Mouse (Mus musculus): ENCODE results near the gene 0610009B22Rik. TPM values are rescaled to one million over a fixed set of nuclear protein-coding genes. Genes with fewer than 3 reads are reported as not detected.
"Not testable (repeated sequence)": the region's sequence is repeated elsewhere in the genome, so short reads cannot be mapped to it uniquely, and the experiment has no call there.

0610009B22Rik gene
- polyA plus RNA-seq, 1 experiment from 2014 or later, result 36.0 TPM

- H3K36me3 ChIP-seq (ENCODE audit: control insufficient read depth, insufficient read depth), result peaks cover 11% of the 10 kb centered on the region
- 85% methylated on average over 3 of the region's 3 CpGs for WGBS (ENCODE audit: insufficient replicate concordance)
- no peak for ATAC-seq (ENCODE audit: low read depth)
Observed at GRCm38 (mm10) chr11:51694984-51695383, 6.3 kb upstream of the 0610009B22Rik start.

GRCm38 (mm10) chr11:51690597-51690996 is 1.9 kb upstream of the 0610009B22Rik start:
- H3K4me1 ChIP-seq (ENCODE audit: control insufficient read depth, low read depth, low read length); H3K27ac ChIP-seq (ENCODE audit: low read length); H3K4me2 ChIP-seq (ENCODE audit: low read depth, low read length); H3K36me3 ChIP-seq (ENCODE audit: control insufficient read depth, insufficient read depth); H3K4me3 ChIP-seq (ENCODE audit: low read depth, low read length); ATAC-seq (ENCODE audit: low read depth); H3K9me3 ChIP-seq (replicated peaks; ENCODE audit: control insufficient read depth, low read length); H3K9ac ChIP-seq (ENCODE audit: low read depth, low read length); H3K27me3 ChIP-seq (ENCODE audit: control insufficient read depth, insufficient read depth, low read depth, low read length): not testable (repeated sequence)
- 75% methylated on average over 1 of the region's 3 CpGs for WGBS (ENCODE audit: insufficient replicate concordance)

More at GRCm38 (mm10) chr11:51694984-51695383, 6.3 kb upstream of the 0610009B22Rik start:
- H3K4me2 ChIP-seq (ENCODE audit: low read depth, low read length), result no peak overlapping the region
- no peak overlapping the region for H3K4me3 ChIP-seq (ENCODE audit: low read depth, low read length)
- no peak overlapping the region for H3K27ac ChIP-seq (ENCODE audit: low read length)
- no peaks in the 10 kb centered on the region for H3K4me1 ChIP-seq (ENCODE audit: control insufficient read depth, low read depth, low read length)
- no peak overlapping the region for H3K9ac ChIP-seq (ENCODE audit: low read depth, low read length)
- no peaks in the 10 kb centered on the region; the same call in 1 of the 2 replicates for H3K27me3 ChIP-seq (ENCODE audit: control insufficient read depth, insufficient read depth, low read depth, low read length)
- H3K9me3 ChIP-seq (replicated peaks; ENCODE audit: control insufficient read depth, low read length), result no peaks in the 10 kb centered on the region

GRCm38 (mm10) chr11:51689343-51689742 is 669 bp upstream of the 0610009B22Rik start:
- 24% methylated on average over 6 of the region's 6 CpGs for WGBS (ENCODE audit: insufficient replicate concordance)
- Histone ChIP-seq H3K36me3 (ENCODE audit: control insufficient read depth, insufficient read depth) (no peaks in the 10 kb centered on the region; the same call in 1 of the 2 replicates), H3K4me2 (ENCODE audit: low read depth, low read length) (peak overlapping the region; percentile 77), H3K27me3 (ENCODE audit: control insufficient read depth, insufficient read depth, low read depth, low read length) (no peaks in the 10 kb centered on the region; the same call in 1 of the 2 replicates), H3K9ac (ENCODE audit: low read depth, low read length) (peak overlapping the region; percentile 75), H3K4me1 (ENCODE audit: control insufficient read depth, low read depth, low read length) (peaks cover 10% of the 10 kb centered on the region), H3K4me3 (ENCODE audit: low read depth, low read length) (peak overlapping the region; percentile 79), H3K9me3 (replicated peaks; ENCODE audit: control insufficient read depth, low read length) (no peaks in the 10 kb centered on the region), H3K27ac (ENCODE audit: low read length) (peak overlapping the region; percentile 91)
- no peak for ATAC-seq (ENCODE audit: low read depth)

- WGBS (ENCODE audit: insufficient replicate concordance), result 36% methylated on average over 8 of the region's 8 CpGs
- H3K9ac ChIP-seq (ENCODE audit: low read depth, low read length), result no peak overlapping the region
- H3K4me3 ChIP-seq (ENCODE audit: low read depth, low read length), result no peak overlapping the region
- no peaks in the 10 kb centered on the region for H3K36me3 ChIP-seq (ENCODE audit: control insufficient read depth, insufficient read depth)
- peak; percentile 19; the same call in 1 of the 2 replicates for ATAC-seq (ENCODE audit: low read depth)
- no peak overlapping the region for H3K27ac ChIP-seq (ENCODE audit: low read length)
- H3K4me1 ChIP-seq (ENCODE audit: control insufficient read depth, low read depth, low read length), result peaks cover 2% of the 10 kb centered on the region; the same call in 1 of the 2 replicates
- H3K4me2 ChIP-seq (ENCODE audit: low read depth, low read length), result no peak overlapping the region
- no peaks in the 10 kb centered on the region for H3K27me3 ChIP-seq (ENCODE audit: control insufficient read depth, insufficient read depth, low read depth, low read length)
- H3K9me3 ChIP-seq (replicated peaks; ENCODE audit: control insufficient read depth, low read length), result no peaks in the 10 kb centered on the region
Observed at GRCm38 (mm10) chr11:51681976-51682374, 6.7 kb downstream of the 0610009B22Rik start.

GRCm38 (mm10) chr11:51681324-51681975 is 7.2 kb downstream of the 0610009B22Rik start:
- H3K27ac ChIP-seq (ENCODE audit: low read length), result no peak overlapping the region
- H3K4me3 ChIP-seq (ENCODE audit: low read depth, low read length), result peak overlapping the region; percentile 31
- peak overlapping the region; percentile 29; the same call in 1 of the 2 replicates for H3K9ac ChIP-seq (ENCODE audit: low read depth, low read length)
- no peaks in the 10 kb centered on the region for H3K9me3 ChIP-seq (replicated peaks; ENCODE audit: control insufficient read depth, low read length)
- H3K4me2 ChIP-seq (ENCODE audit: low read depth, low read length), result peak overlapping the region; percentile 49
- peak; percentile 47; the same call in 1 of the 2 replicates for ATAC-seq (ENCODE audit: low read depth)
- peaks cover 2% of the 10 kb centered on the region; the same call in 1 of the 2 replicates for H3K4me1 ChIP-seq (ENCODE audit: control insufficient read depth, low read depth, low read length)
- WGBS (ENCODE audit: insufficient replicate concordance), result 24% methylated on average over 13 of the region's 13 CpGs
- H3K27me3 ChIP-seq (ENCODE audit: control insufficient read depth, insufficient read depth, low read depth, low read length), result no peaks in the 10 kb centered on the region
- H3K36me3 ChIP-seq (ENCODE audit: control insufficient read depth, insufficient read depth), result no peaks in the 10 kb centered on the region

- Histone ChIP-seq H3K9ac (ENCODE audit: low read depth, low read length) (no peak overlapping the region), H3K27ac (ENCODE audit: low read length) (no peak overlapping the region), H3K36me3 (ENCODE audit: control insufficient read depth, insufficient read depth) (no peaks in the 10 kb centered on the region), H3K4me1 (ENCODE audit: control insufficient read depth, low read depth, low read length) (peaks cover 2% of the 10 kb centered on the region; the same call in 1 of the 2 replicates), H3K9me3 (replicated peaks; ENCODE audit: control insufficient read depth, low read length) (no peaks in the 10 kb centered on the region), H3K4me2 (ENCODE audit: low read depth, low read length) (no peak overlapping the region), H3K27me3 (ENCODE audit: control insufficient read depth, insufficient read depth, low read depth, low read length) (no peaks in the 10 kb centered on the region), H3K4me3 (ENCODE audit: low read depth, low read length) (no peak overlapping the region)
- ATAC-seq (ENCODE audit: low read depth), result no peak
- WGBS (ENCODE audit: insufficient replicate concordance), result 80% methylated on average over 3 of the region's 3 CpGs
Observed at GRCm38 (mm10) chr11:51679466-51679865, 9.2 kb downstream of the 0610009B22Rik start.

DNA sequence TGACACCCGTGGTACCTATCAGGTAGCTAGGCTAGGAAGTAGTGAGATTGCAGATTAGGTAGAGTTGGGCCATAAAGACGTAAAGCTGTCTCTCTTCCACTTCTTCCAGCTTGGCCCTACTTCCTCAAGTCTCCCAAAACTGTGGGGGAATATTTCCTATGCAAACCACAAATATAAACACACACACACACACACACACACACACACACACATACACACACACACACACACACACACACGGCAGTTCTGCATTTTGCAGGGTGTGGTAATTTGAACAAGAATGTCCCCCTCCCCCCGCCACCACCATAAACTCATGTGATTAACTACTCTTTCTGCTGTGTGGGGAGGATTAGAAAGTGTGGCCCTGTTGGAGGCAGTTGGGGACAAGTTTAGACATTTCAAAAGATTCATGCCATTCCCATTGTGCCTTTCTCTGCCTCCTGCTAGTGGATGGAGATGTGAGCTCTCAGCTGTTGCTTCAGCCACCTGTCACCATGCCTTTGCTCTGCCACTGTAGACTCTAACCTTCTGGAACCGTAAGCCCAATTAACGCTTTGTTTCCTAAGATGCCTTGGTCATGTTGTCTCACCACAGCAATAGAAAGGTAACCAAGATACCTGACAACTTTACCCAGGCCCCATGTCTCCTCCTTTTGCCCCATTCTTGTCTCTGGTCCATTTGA is 10.8 kb downstream of the 0610009B22Rik start:
- Histone ChIP-seq H3K4me2 (ENCODE audit: low read depth, low read length) (no peak overlapping the region), H3K4me3 (ENCODE audit: low read depth, low read length) (no peak overlapping the region), H3K36me3 (ENCODE audit: control insufficient read depth, insufficient read depth) (no peaks in the 10 kb centered on the region), H3K27me3 (ENCODE audit: control insufficient read depth, insufficient read depth, low read depth, low read length) (no peaks in the 10 kb centered on the region), H3K27ac (ENCODE audit: low read length) (no peak overlapping the region), H3K4me1 (ENCODE audit: control insufficient read depth, low read depth, low read length) (peaks cover 2% of the 10 kb centered on the region; the same call in 1 of the 2 replicates), H3K9ac (ENCODE audit: low read depth, low read length) (no peak overlapping the region), H3K9me3 (replicated peaks; ENCODE audit: control insufficient read depth, low read length) (no peaks in the 10 kb centered on the region)
- WGBS (ENCODE audit: insufficient replicate concordance), result 38% methylated on average over 6 of the region's 6 CpGs
- no peak for ATAC-seq (ENCODE audit: low read depth)

GRCm38 (mm10) chr11:51675386-51675785 is 13.3 kb downstream of the 0610009B22Rik start:
- Histone ChIP-seq H3K4me1 (ENCODE audit: control insufficient read depth, low read depth, low read length) (no peaks in the 10 kb centered on the region), H3K9ac (ENCODE audit: low read depth, low read length) (no peak overlapping the region), H3K27ac (ENCODE audit: low read length) (no peak overlapping the region), H3K4me3 (ENCODE audit: low read depth, low read length) (no peak overlapping the region), H3K36me3 (ENCODE audit: control insufficient read depth, insufficient read depth) (no peaks in the 10 kb centered on the region), H3K4me2 (ENCODE audit: low read depth, low read length) (no peak overlapping the region), H3K9me3 (replicated peaks; ENCODE audit: control insufficient read depth, low read length) (no peaks in the 10 kb centered on the region), H3K27me3 (ENCODE audit: control insufficient read depth, insufficient read depth, low read depth, low read length) (no peaks in the 10 kb centered on the region)
- no peak for ATAC-seq (ENCODE audit: low read depth)
- 51% methylated on average over 5 of the region's 5 CpGs for WGBS (ENCODE audit: insufficient replicate concordance)

DNA sequence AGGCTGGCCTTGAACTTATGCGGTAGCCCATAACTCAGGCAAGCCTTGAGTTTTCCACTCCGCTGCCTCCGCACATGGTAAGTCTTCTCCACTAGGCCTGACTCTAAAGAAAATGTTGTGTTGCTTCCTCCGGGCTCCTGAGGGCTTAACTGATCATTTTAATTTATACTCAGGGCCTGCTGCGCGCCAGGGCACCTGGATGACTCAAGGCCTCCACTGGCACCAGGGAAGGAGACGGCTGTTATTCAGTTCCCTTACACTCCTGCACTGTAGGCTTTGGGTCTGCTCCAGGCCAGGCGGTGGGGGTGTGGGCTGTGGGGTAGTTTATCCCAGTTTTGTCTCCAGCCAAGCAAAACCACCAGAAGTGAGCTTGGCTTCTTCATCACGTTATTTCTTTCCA is 15.4 kb downstream of the 0610009B22Rik start:
- Histone ChIP-seq H3K4me1 (ENCODE audit: control insufficient read depth, low read depth, low read length) (no peaks in the 10 kb centered on the region), H3K9ac (ENCODE audit: low read depth, low read length) (no peak overlapping the region), H3K9me3 (replicated peaks; ENCODE audit: control insufficient read depth, low read length) (no peaks in the 10 kb centered on the region), H3K36me3 (ENCODE audit: control insufficient read depth, insufficient read depth) (no peaks in the 10 kb centered on the region), H3K27ac (ENCODE audit: low read length) (no peak overlapping the region), H3K27me3 (ENCODE audit: control insufficient read depth, insufficient read depth, low read depth, low read length) (no peaks in the 10 kb centered on the region), H3K4me2 (ENCODE audit: low read depth, low read length) (no peak overlapping the region), H3K4me3 (ENCODE audit: low read depth, low read length) (no peak overlapping the region)
- ATAC-seq (ENCODE audit: low read depth), result no peak
- 71% methylated on average over 9 of the region's 9 CpGs for WGBS (ENCODE audit: insufficient replicate concordance)
